Comparison of ENCODE assay signal across 10 mouse cellular contexts in the genomic region with DNA sequence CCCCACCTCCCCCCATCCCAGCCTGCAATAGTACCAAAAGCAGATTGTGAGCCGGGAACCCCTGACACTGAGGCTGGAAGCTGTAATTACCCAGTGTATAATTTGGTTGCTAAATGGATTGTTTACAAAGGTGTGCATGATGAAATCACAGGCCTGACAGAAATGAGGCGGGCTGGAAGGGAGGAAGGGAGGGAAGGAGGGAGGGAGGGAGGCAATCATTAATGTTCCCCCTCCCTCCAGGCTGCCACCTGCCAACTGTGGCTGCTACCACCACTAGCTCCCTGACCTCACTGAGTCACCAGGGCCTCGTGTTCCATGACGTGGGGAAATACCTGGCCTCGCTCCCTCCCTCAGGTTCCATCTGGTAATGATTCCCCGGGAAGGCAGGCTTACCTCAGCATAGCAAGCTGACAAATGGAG.
DNase-seq lines count a peak whose midpoint lies in the region; ATAC-seq and TF ChIP-seq lines count a peak whose summit lies in the region.
"Had no signal": no experiment of that assay in that cellular context is flagged by ENCODE, and none has a peak within 500 bp of the region (broad histone marks: within the 10 kb centered on the region; RNA-seq: fewer than 3 reads in every experiment).

No protein-coding gene starts in this region.

- no peak for TF ChIP-seq CTCF in lung, adult 2 months (IDR thresholded peaks at IDR 0.05; ENCODE audit: insufficient read depth, low read length)

- intact Hi-C loops in left cerebral cortex, postnatal 10 days (cut with DNase I), result no loop called here

- ATAC-seq in embryonic facial prominence, embryonic 12.5 days (ENCODE audit: insufficient number of reproducible peaks, insufficient read depth, low FRiP score, low TSS enrichment), result no peak
- ATAC-seq in kidney, embryonic 15.5 days (replicated peaks; ENCODE audit: low FRiP score), result peak; percentile 81

- no peaks in the 10 kb centered on the region for H3K36me3 ChIP-seq in embryonic facial prominence, embryonic 12.5 days
- H3K36me3 ChIP-seq in kidney, embryonic 15.5 days, result no peaks in the 10 kb centered on the region
- H3K36me3 ChIP-seq: heart, embryonic 10.5 days had no signal

- H3K4me2 ChIP-seq in embryonic facial prominence, embryonic 12.5 days (replicated peaks), result no peak overlapping the region
- no peak overlapping the region; the same call in 1 of the 2 replicates for H3K4me2 ChIP-seq in kidney, embryonic 15.5 days

- H3K4me3 ChIP-seq in embryonic facial prominence, embryonic 12.5 days, result no peak overlapping the region
- no peak overlapping the region for H3K4me3 ChIP-seq in kidney, embryonic 15.5 days (replicated peaks)
- no peak overlapping the region for H3K4me3 ChIP-seq in lung, adult 2 months (replicated peaks; ENCODE audit: extremely low read depth, low read depth, low read length)
- H3K4me3 ChIP-seq: heart, embryonic 10.5 days had no signal

- WGBS in embryonic facial prominence, embryonic 12.5 days, result 17% methylated on average over 6 of the region's 6 CpGs
- 24% methylated on average over 6 of the region's 6 CpGs for WGBS in kidney, embryonic 15.5 days
- WGBS in lung, adult 2 months, result 51% methylated on average over 6 of the region's 6 CpGs

- peaks cover 28% of the 10 kb centered on the region for H3K4me1 ChIP-seq in embryonic facial prominence, embryonic 12.5 days
- H3K4me1 ChIP-seq in kidney, embryonic 15.5 days, result peaks cover 53% of the 10 kb centered on the region
- peaks cover 2% of the 10 kb centered on the region for H3K4me1 ChIP-seq in lung, adult 2 months (ENCODE audit: control insufficient read depth, insufficient read depth, low read length)

- DNase-seq in adrenal gland, adult 2 months, result peak; percentile 33
- DNase-seq in adrenal gland, adult 18-20 months (ENCODE audit: low spot score in 2 of 2), result no peak
- DNase-seq in lung, adult 2 months, result peak; percentile 23
- DNase-seq in thymus, adult 18-20 months, result no peak
- DNase-seq in T-cell, adult 2 months (ENCODE audit: low spot score), result no peak
- no peak for DNase-seq in left cerebral cortex, postnatal 10 days (ENCODE audit: extremely low spot score in 1 of 2, low spot score in 2 of 2)
- DNase-seq: cerebellum, adult 11 months had no signal

- peak overlapping the region; percentile 31; the same call in 1 of the 2 replicates for H3K27ac ChIP-seq in embryonic facial prominence, embryonic 12.5 days
- peak overlapping the region; percentile 85 for H3K27ac ChIP-seq in kidney, embryonic 15.5 days
- H3K27ac ChIP-seq: heart, embryonic 10.5 days had no signal

- no peaks in the 10 kb centered on the region for H3K9me3 ChIP-seq in embryonic facial prominence, embryonic 12.5 days
- no peaks in the 10 kb centered on the region for H3K9me3 ChIP-seq in kidney, embryonic 15.5 days (replicated peaks)
- H3K9me3 ChIP-seq: heart, embryonic 10.5 days had no signal

- TF ChIP-seq POLR2A in lung, adult 2 months (IDR thresholded peaks at IDR 0.05; ENCODE audit: borderline replicate concordance, extremely low read depth, low read depth, low read length), result no peak

- H3K9ac ChIP-seq in embryonic facial prominence, embryonic 12.5 days, result no peak overlapping the region
- no peak overlapping the region for H3K9ac ChIP-seq in kidney, embryonic 15.5 days

- H3K27me3 ChIP-seq in embryonic facial prominence, embryonic 12.5 days, result no peaks in the 10 kb centered on the region
- H3K27me3 ChIP-seq in kidney, embryonic 15.5 days, result 0 out of 2 replicates have a peak, but pooled peaks cover 3% of the 10 kb centered on the region

Comparison
In these comparisons a context has a peak if more than half of its experiments do, and no peak if none do; other contexts are left out.
1. DNase-seq: peak in adrenal gland, adult 2 months (single experiment) and lung, adult 2 months (single experiment); none in adrenal gland, adult 18-20 months (0 of 2), thymus, adult 18-20 months (0 of 2), T-cell, adult 2 months (single experiment) and left cerebral cortex, postnatal 10 days (0 of 2).